Mouse (Mus musculus): ENCODE results near the gene Wdr5. TPM values are rescaled to one million over a fixed set of nuclear protein-coding genes. Genes with fewer than 3 reads are reported as not detected.

The Wdr5 gene
- 45.6 TPM in 2 replicates for polyA plus RNA-seq (2015; fragmentation: Nextera tagmentation; extraction: Ambion mirVana)

GRCm38 (mm10) chr2:27514639-27515328 lies at the start of gene Wdr5:
Wdr5 (plus strand) TSS chr2:27515157.
- no peaks in the 10 kb centered on the region for H3K27me3 ChIP-seq (ENCODE audit: control insufficient read depth, insufficient read depth, low read length)
- peak within 1 kb of the TSS; percentile 97 for H3K4me3 ChIP-seq (replicated peaks; ENCODE audit: low read length)
- H3K27ac ChIP-seq (ENCODE audit: low read length), result peak within 1 kb of the TSS; percentile 92
- peaks cover 20% of the 10 kb centered on the region; the same call in 1 of the 2 replicates for H3K4me1 ChIP-seq (ENCODE audit: control insufficient read depth, insufficient read depth, low read length)
- peak within 1 kb of the TSS; percentile 94 for H3K4me2 ChIP-seq (ENCODE audit: low read depth, low read length)
- under 1% methylated on average over 57 of the region's 57 CpGs for WGBS
- no peaks in the 10 kb centered on the region for H3K36me3 ChIP-seq (ENCODE audit: control insufficient read depth, insufficient read depth, low read length)
- ATAC-seq (ENCODE audit: insufficient read depth, low FRiP score), result peak; percentile 94
- H3K9me3 ChIP-seq (replicated peaks; ENCODE audit: control insufficient read depth, low read length), result no peaks in the 10 kb centered on the region
- peak within 1 kb of the TSS; percentile 93 for H3K9ac ChIP-seq (ENCODE audit: low read length)

GRCm38 (mm10) chr2:27469292-27469990 lies 45.5 kb upstream of the Wdr5 start:
- ATAC-seq (ENCODE audit: insufficient read depth, low FRiP score), result no peak
- Histone ChIP-seq H3K27me3 (ENCODE audit: control insufficient read depth, insufficient read depth, low read length) (no peaks in the 10 kb centered on the region), H3K4me1 (ENCODE audit: control insufficient read depth, insufficient read depth, low read length) (peaks cover 39% of the 10 kb centered on the region), H3K27ac (ENCODE audit: low read length) (no peak overlapping the region), H3K4me2 (ENCODE audit: low read depth, low read length) (no peak overlapping the region), H3K9me3 (replicated peaks; ENCODE audit: control insufficient read depth, low read length) (no peaks in the 10 kb centered on the region), H3K36me3 (ENCODE audit: control insufficient read depth, insufficient read depth, low read length) (no peaks in the 10 kb centered on the region), H3K4me3 (replicated peaks; ENCODE audit: low read length) (no peak overlapping the region), H3K9ac (ENCODE audit: low read length) (peak overlapping the region; percentile 29; the same call in 1 of the 2 replicates)
- WGBS, result 68% methylated on average over 4 of the region's 4 CpGs

- Histone ChIP-seq H3K9me3 (replicated peaks; ENCODE audit: control insufficient read depth, low read length) (no peaks in the 10 kb centered on the region), H3K4me1 (ENCODE audit: control insufficient read depth, insufficient read depth, low read length) (peaks cover 39% of the 10 kb centered on the region), H3K4me3 (replicated peaks; ENCODE audit: low read length) (no peak overlapping the region), H3K27ac (ENCODE audit: low read length) (no peak overlapping the region), H3K27me3 (ENCODE audit: control insufficient read depth, insufficient read depth, low read length) (no peaks in the 10 kb centered on the region), H3K9ac (ENCODE audit: low read length) (peak overlapping the region; percentile 16; the same call in 1 of the 2 replicates), H3K36me3 (ENCODE audit: control insufficient read depth, insufficient read depth, low read length) (no peaks in the 10 kb centered on the region), H3K4me2 (ENCODE audit: low read depth, low read length) (no peak overlapping the region)
- WGBS, result 55% methylated on average over 3 of the region's 3 CpGs
- no peak for ATAC-seq (ENCODE audit: insufficient read depth, low FRiP score)
These were observed 45.0 kb upstream of the Wdr5 start for GRCm38 (mm10) chr2:27469991-27470355.

- Histone ChIP-seq H3K36me3 (ENCODE audit: control insufficient read depth, insufficient read depth, low read length) (no peaks in the 10 kb centered on the region), H3K27me3 (ENCODE audit: control insufficient read depth, insufficient read depth, low read length) (no peaks in the 10 kb centered on the region), H3K9me3 (replicated peaks; ENCODE audit: control insufficient read depth, low read length) (no peaks in the 10 kb centered on the region), H3K4me1 (ENCODE audit: control insufficient read depth, insufficient read depth, low read length) (peaks cover 39% of the 10 kb centered on the region), H3K9ac (ENCODE audit: low read length) (no peak overlapping the region), H3K4me2 (ENCODE audit: low read depth, low read length) (no peak overlapping the region), H3K4me3 (replicated peaks; ENCODE audit: low read length) (no peak overlapping the region), H3K27ac (ENCODE audit: low read length) (no peak overlapping the region)
- ATAC-seq (ENCODE audit: insufficient read depth, low FRiP score), result no peak
- WGBS, result 87% methylated on average over 2 of the region's 2 CpGs
These were observed 44.4 kb upstream of the Wdr5 start for GRCm38 (mm10) chr2:27470535-27470934.

- Histone ChIP-seq H3K9me3 (replicated peaks; ENCODE audit: control insufficient read depth, low read length) (no peaks in the 10 kb centered on the region), H3K4me1 (ENCODE audit: control insufficient read depth, insufficient read depth, low read length) (peaks cover 39% of the 10 kb centered on the region), H3K27ac (ENCODE audit: low read length) (no peak overlapping the region), H3K27me3 (ENCODE audit: control insufficient read depth, insufficient read depth, low read length) (no peaks in the 10 kb centered on the region), H3K4me3 (replicated peaks; ENCODE audit: low read length) (no peak overlapping the region), H3K36me3 (ENCODE audit: control insufficient read depth, insufficient read depth, low read length) (no peaks in the 10 kb centered on the region), H3K9ac (ENCODE audit: low read length) (no peak overlapping the region), H3K4me2 (ENCODE audit: low read depth, low read length) (no peak overlapping the region)
- ATAC-seq (ENCODE audit: insufficient read depth, low FRiP score), result no peak
These were observed 43.8 kb upstream of the Wdr5 start for GRCm38 (mm10) chr2:27471170-27471584.

- Histone ChIP-seq H3K27me3 (ENCODE audit: control insufficient read depth, insufficient read depth, low read length) (no peaks in the 10 kb centered on the region), H3K9ac (ENCODE audit: low read length) (no peak overlapping the region; the same call in 1 of the 2 replicates), H3K4me2 (ENCODE audit: low read depth, low read length) (peak overlapping the region; percentile 62), H3K27ac (ENCODE audit: low read length) (no peak overlapping the region), H3K4me1 (ENCODE audit: control insufficient read depth, insufficient read depth, low read length) (peaks cover 46% of the 10 kb centered on the region), H3K36me3 (ENCODE audit: control insufficient read depth, insufficient read depth, low read length) (no peaks in the 10 kb centered on the region), H3K4me3 (replicated peaks; ENCODE audit: low read length) (peak overlapping the region; percentile 97), H3K9me3 (replicated peaks; ENCODE audit: control insufficient read depth, low read length) (no peaks in the 10 kb centered on the region)
- ATAC-seq (ENCODE audit: insufficient read depth, low FRiP score), result no peak
- 47% methylated on average over 7 of the region's 7 CpGs for WGBS
These were observed 41.7 kb upstream of the Wdr5 start for GRCm38 (mm10) chr2:27473061-27473765.

- Histone ChIP-seq H3K9me3 (replicated peaks; ENCODE audit: control insufficient read depth, low read length) (no peaks in the 10 kb centered on the region), H3K4me1 (ENCODE audit: control insufficient read depth, insufficient read depth, low read length) (peaks cover 46% of the 10 kb centered on the region), H3K4me3 (replicated peaks; ENCODE audit: low read length) (peak overlapping the region; percentile 97), H3K27me3 (ENCODE audit: control insufficient read depth, insufficient read depth, low read length) (no peaks in the 10 kb centered on the region), H3K9ac (ENCODE audit: low read length) (peak overlapping the region; percentile 96), H3K36me3 (ENCODE audit: control insufficient read depth, insufficient read depth, low read length) (no peaks in the 10 kb centered on the region), H3K4me2 (ENCODE audit: low read depth, low read length) (peak overlapping the region; percentile 62), H3K27ac (ENCODE audit: low read length) (peak overlapping the region; percentile 16; the same call in 1 of the 2 replicates)
- WGBS, result 10% methylated on average over 4 of the region's 4 CpGs
- ATAC-seq (ENCODE audit: insufficient read depth, low FRiP score), result no peak
These were observed 41.0 kb upstream of the Wdr5 start for GRCm38 (mm10) chr2:27473911-27474310.

GRCm38 (mm10) chr2:27474621-27475484 lies 40.1 kb upstream of the Wdr5 start:
- H3K27ac ChIP-seq (ENCODE audit: low read length), result peak overlapping the region; percentile 97
- H3K4me1 ChIP-seq (ENCODE audit: control insufficient read depth, insufficient read depth, low read length), result peaks cover 37% of the 10 kb centered on the region; the same call in 1 of the 2 replicates
- H3K27me3 ChIP-seq (ENCODE audit: control insufficient read depth, insufficient read depth, low read length), result no peaks in the 10 kb centered on the region
- H3K36me3 ChIP-seq (ENCODE audit: control insufficient read depth, insufficient read depth, low read length), result no peaks in the 10 kb centered on the region
- WGBS, result under 1% methylated on average over 81 of the region's 84 CpGs
- peak overlapping the region; percentile 96 for H3K9ac ChIP-seq (ENCODE audit: low read length)
- ATAC-seq (ENCODE audit: insufficient read depth, low FRiP score), result peak; percentile 23; the same call in 1 of the 2 replicates
- H3K9me3 ChIP-seq (replicated peaks; ENCODE audit: control insufficient read depth, low read length), result no peaks in the 10 kb centered on the region
- peak overlapping the region; percentile 62 for H3K4me2 ChIP-seq (ENCODE audit: low read depth, low read length)
- peak overlapping the region; percentile 97 for H3K4me3 ChIP-seq (replicated peaks; ENCODE audit: low read length)

All from stomach, embryonic 16.5 days (tissue).